Mouse (Mus musculus) cortical plate, adult 2 months (tissue): ENCODE measurements around the gene Ecm2.

Experiments used
- CTCF ChIP-seq: fragments of 200-500 bp; IDR thresholded peaks from 2 replicates; pipeline ENCODE4 v1.5.1; 2011; ENCODE audit warnings: mild to moderate bottlenecking, control low read depth, low read length; ENCODE audit not compliant: insufficient read depth; ENCODE audit errors: extremely low read depth
- POLR2A ChIP-seq: fragments of 200-500 bp; IDR thresholded peaks from 2 replicates; pipeline ENCODE4 v1.6.1; 2011; ENCODE audit warnings: mild to moderate bottlenecking, low read length, control low read depth; ENCODE audit not compliant: insufficient read depth; ENCODE audit errors: extremely low read depth

- TF ChIP-seq CTCF = no peak
- no peak for TF ChIP-seq POLR2A
Observed at GRCm38 (mm10) chr13:49480551-49480950, 24.1 kb upstream of the Ecm2 start.
